Mouse (Mus musculus) CH12.LX (cell line): ENCODE measurements around the gene Ccl11. TPM values are rescaled to one million over a fixed set of nuclear protein-coding genes. Genes with fewer than 3 reads are reported as not detected.

Experiments
- DNase-seq: peaks from one replicate; pipeline ENCODE4 v3.0.0-alpha.2; 2013; ENCODE audit errors: extremely low read depth
- H3K27ac ChIP-seq: 2 replicates; pipeline ENCODE4 v1.5.1; 2012; ENCODE audit warnings: low read depth, mild to moderate bottlenecking, control low read depth, moderate library complexity; ENCODE audit not compliant: insufficient read depth
- H3K27me3 ChIP-seq: replicated peaks from 2 replicates; pipeline ENCODE3; 2012; ENCODE audit warnings: inconsistent platforms
- H3K36me3 ChIP-seq, 2 experiments: replicated peaks in 1 of 2; 2 replicates each; pipeline versions ENCODE3 to v1.6.1; 2012; ENCODE audit warnings: inconsistent platforms in 1 of 2, low read length in 1 of 2, mild to moderate bottlenecking in 1 of 2, mixed read lengths in 1 of 2, moderate library complexity in 1 of 2; ENCODE audit not compliant: control insufficient read depth in 1 of 2, insufficient read depth in 1 of 2
- H3K4me1 ChIP-seq, 2 experiments: 2 replicates each; pipeline ENCODE4 v1.6.1; 2012; ENCODE audit warnings: inconsistent platforms in 1 of 2, moderate library complexity in 1 of 2; ENCODE audit not compliant: insufficient read depth in 2 of 2, control insufficient read depth in 1 of 2
- H3K4me2 ChIP-seq: 2 replicates; pipeline ENCODE4 v1.6.1; 2012; ENCODE audit warnings: low read depth, mild to moderate bottlenecking, control low read depth; ENCODE audit not compliant: poor library complexity, insufficient read depth, severe bottlenecking
- H3K4me3 ChIP-seq, 3 experiments: fragments of 150-350 bp in 1 of 3; sonication (generic) in 1 of 3; replicated peaks in 1 of 3; 2 replicates each; pipeline versions ENCODE3 to v1.5.1; 2011 to 2012; ENCODE audit warnings: low read depth in 2 of 3, low read length in 2 of 3, mild to moderate bottlenecking in 2 of 3, moderate library complexity in 2 of 3, control low read depth in 1 of 3, improper control_type of control experiment in 1 of 3, inconsistent platforms in 1 of 3, mixed read lengths in 1 of 3; ENCODE audit not compliant: poor library complexity in 1 of 3
- H3K79me2 ChIP-seq: replicated peaks from 2 replicates; pipeline ENCODE4 v1.6.1; 2012; ENCODE audit warnings: mild to moderate bottlenecking, moderate library complexity; ENCODE audit not compliant: control insufficient read depth, poor library complexity, insufficient read depth, severe bottlenecking; ENCODE audit errors: extremely low read depth
- H3K9ac ChIP-seq: 2 replicates; pipeline ENCODE4 v1.6.1; 2012; ENCODE audit warnings: low read depth, mild to moderate bottlenecking, control low read depth, moderate library complexity; ENCODE audit not compliant: insufficient read depth
- H3K9me3 ChIP-seq: replicated peaks from 2 replicates; pipeline ENCODE3; 2012; ENCODE audit warnings: low read length, inconsistent platforms, mixed read lengths
- BHLHE40 ChIP-seq: IDR thresholded peaks from 2 replicates; pipeline ENCODE4 v1.6.1; 2011; ENCODE audit warnings: mild to moderate bottlenecking, low read depth, low read length, improper control_type of control experiment
- CHD1 ChIP-seq: IDR thresholded peaks from 2 replicates; pipeline ENCODE4 v1.6.1; 2012; ENCODE audit warnings: low read depth, low read length, improper control_type of control experiment, inconsistent platforms
- CHD2 ChIP-seq: IDR thresholded peaks from 2 replicates; pipeline ENCODE4 v1.6.1; 2011; ENCODE audit warnings: low read length, improper control_type of control experiment
- CTCF ChIP-seq, 2 experiments: IDR thresholded peaks in 1 of 2; conservative IDR thresholded peaks in 1 of 2; 2 replicates each; pipeline ENCODE4 v1.5.1; 2011 to 2012; ENCODE audit warnings: low read depth in 2 of 2, low read length in 2 of 2, improper control_type of control experiment in 1 of 2, inconsistent platforms in 1 of 2, mild to moderate bottlenecking in 1 of 2, moderate library complexity in 1 of 2
- E2F4 ChIP-seq: IDR thresholded peaks from 2 replicates; pipeline ENCODE4 v1.6.1; 2011; ENCODE audit warnings: low read depth, low read length, improper control_type of control experiment; ENCODE audit not compliant: insufficient replicate concordance
- ELF1 ChIP-seq: IDR thresholded peaks from 2 replicates; pipeline ENCODE4 v1.6.1; 2014; ENCODE audit warnings: low read depth, mild to moderate bottlenecking, inconsistent platforms, low read length, improper control_type of control experiment
- EP300 ChIP-seq: IDR thresholded peaks from 2 replicates; pipeline ENCODE4 v1.6.1; 2011; ENCODE audit warnings: low read length, improper control_type of control experiment
- ETS1 ChIP-seq: conservative IDR thresholded peaks from 2 replicates; pipeline ENCODE4 v1.6.1; 2012; ENCODE audit warnings: low read depth, mild to moderate bottlenecking, inconsistent platforms, low read length, improper control_type of control experiment, moderate library complexity
- GABPA ChIP-seq: IDR thresholded peaks from 2 replicates; pipeline ENCODE4 v1.6.1; 2012; ENCODE audit warnings: low read depth, low read length, improper control_type of control experiment, inconsistent platforms; ENCODE audit not compliant: insufficient replicate concordance
- HCFC1 ChIP-seq: IDR thresholded peaks from 2 replicates; pipeline ENCODE4 v1.6.1; 2012; ENCODE audit warnings: low read depth, mild to moderate bottlenecking, inconsistent platforms, low read length, improper control_type of control experiment
- IRF4 ChIP-seq: IDR thresholded peaks from 2 replicates; pipeline ENCODE4 v1.6.1; 2014; ENCODE audit warnings: low read depth, mild to moderate bottlenecking, inconsistent platforms, low read length, improper control_type of control experiment
- JUN ChIP-seq: IDR thresholded peaks from 2 replicates; pipeline ENCODE4 v1.6.1; 2011; ENCODE audit warnings: low read depth, mild to moderate bottlenecking, low read length, improper control_type of control experiment, moderate library complexity; ENCODE audit not compliant: insufficient read depth
- JUND ChIP-seq: conservative IDR thresholded peaks from 2 replicates; pipeline ENCODE4 v1.6.1; 2011; ENCODE audit warnings: low read depth, low read length, improper control_type of control experiment
- KAT2A ChIP-seq: IDR thresholded peaks from 2 replicates; pipeline ENCODE4 v1.6.1; 2012; ENCODE audit warnings: low read length, improper control_type of control experiment, inconsistent platforms; ENCODE audit not compliant: insufficient replicate concordance
- MAFK ChIP-seq: IDR thresholded peaks from 2 replicates; pipeline ENCODE4 v1.6.1; 2011; ENCODE audit warnings: low read length, improper control_type of control experiment; ENCODE audit not compliant: insufficient replicate concordance
- MAX ChIP-seq: IDR thresholded peaks from 2 replicates; pipeline ENCODE4 v1.6.1; 2011; ENCODE audit warnings: low read length, improper control_type of control experiment
- MAZ ChIP-seq: IDR thresholded peaks from 2 replicates; pipeline ENCODE4 v1.6.1; 2012; ENCODE audit warnings: low read depth, mild to moderate bottlenecking, inconsistent platforms, low read length, improper control_type of control experiment, moderate library complexity
- MEF2A ChIP-seq: IDR thresholded peaks from 2 replicates; pipeline ENCODE4 v1.6.1; 2014; ENCODE audit warnings: low read depth, mild to moderate bottlenecking, inconsistent platforms, low read length, improper control_type of control experiment, borderline replicate concordance
- MXI1 ChIP-seq: IDR thresholded peaks from 2 replicates; pipeline ENCODE4 v1.6.1; 2011; ENCODE audit warnings: mild to moderate bottlenecking, low read depth, low read length, improper control_type of control experiment
- MYC ChIP-seq: IDR thresholded peaks from 2 replicates; pipeline ENCODE4 v1.6.1; 2011; ENCODE audit warnings: low read depth, mild to moderate bottlenecking, improper control_type of control experiment, low read length
- NELFE ChIP-seq: IDR thresholded peaks from 2 replicates; pipeline ENCODE4 v1.6.1; 2011; ENCODE audit warnings: low read depth, low read length, improper control_type of control experiment
- NRF1 ChIP-seq: IDR thresholded peaks from 2 replicates; pipeline ENCODE4 v1.6.1; 2014; ENCODE audit warnings: low read depth, mild to moderate bottlenecking, inconsistent platforms, low read length, improper control_type of control experiment, moderate library complexity
- PAX5 ChIP-seq: IDR thresholded peaks from 2 replicates; pipeline ENCODE4 v1.6.1; 2012; ENCODE audit warnings: low read length, inconsistent platforms, mixed read lengths
- POLR2A ChIP-seq: IDR thresholded peaks from 2 replicates; pipeline ENCODE4 v1.6.1; 2011; ENCODE audit warnings: low read depth, mild to moderate bottlenecking, improper control_type of control experiment, low read length
- POLR2AphosphoS2 ChIP-seq: IDR thresholded peaks from 2 replicates; pipeline ENCODE4 v1.6.1; 2011; ENCODE audit warnings: low read depth, low read length, improper control_type of control experiment
- RAD21 ChIP-seq: IDR thresholded peaks from 2 replicates; pipeline ENCODE4 v1.6.1; 2011; ENCODE audit warnings: low read depth, mild to moderate bottlenecking, low read length, improper control_type of control experiment, moderate library complexity
- RCOR1 ChIP-seq: conservative IDR thresholded peaks from 2 replicates; pipeline ENCODE4 v1.6.1; 2012; ENCODE audit warnings: low read depth, mild to moderate bottlenecking, inconsistent platforms, low read length, improper control_type of control experiment
- SIN3A ChIP-seq: IDR thresholded peaks from 2 replicates; pipeline ENCODE4 v1.6.1; 2012; ENCODE audit warnings: low read length, improper control_type of control experiment, inconsistent platforms
- SMC3 ChIP-seq: IDR thresholded peaks from 2 replicates; pipeline ENCODE4 v1.6.1; 2011; ENCODE audit warnings: low read depth, low read length, improper control_type of control experiment
- TBP ChIP-seq: conservative IDR thresholded peaks from 2 replicates; pipeline ENCODE4 v1.6.1; 2011; ENCODE audit warnings: low read depth, low read length, improper control_type of control experiment
- TCF12 ChIP-seq: IDR thresholded peaks from 2 replicates; pipeline ENCODE4 v1.6.1; 2014; ENCODE audit warnings: low read depth, mild to moderate bottlenecking, inconsistent platforms, low read length, improper control_type of control experiment
- UBTF ChIP-seq: IDR thresholded peaks from 2 replicates; pipeline ENCODE4 v1.6.1; 2012; ENCODE audit warnings: low read depth, mild to moderate bottlenecking, inconsistent platforms, low read length, improper control_type of control experiment, moderate library complexity
- USF1 ChIP-seq: IDR thresholded peaks from 2 replicates; pipeline ENCODE4 v1.6.1; 2014; ENCODE audit warnings: low read depth, mild to moderate bottlenecking, inconsistent platforms, low read length, improper control_type of control experiment
- USF2 ChIP-seq: conservative IDR thresholded peaks from 2 replicates; pipeline ENCODE4 v1.6.1; 2011; ENCODE audit warnings: low read depth, low read length, improper control_type of control experiment
- ZC3H11A ChIP-seq: IDR thresholded peaks from 2 replicates; pipeline ENCODE4 v1.6.1; 2012; ENCODE audit warnings: low read depth, mild to moderate bottlenecking, inconsistent platforms, low read length, improper control_type of control experiment
- ZKSCAN1 ChIP-seq: IDR thresholded peaks from 2 replicates; pipeline ENCODE4 v1.6.1; 2012; ENCODE audit warnings: low read depth, inconsistent platforms, low read length, improper control_type of control experiment, borderline replicate concordance
- ZMIZ1 ChIP-seq: IDR thresholded peaks from 2 replicates; pipeline ENCODE4 v1.6.1; 2012; ENCODE audit warnings: low read depth, mild to moderate bottlenecking, inconsistent platforms, low read length, improper control_type of control experiment
- ZNF384 ChIP-seq: IDR thresholded peaks from 2 replicates; pipeline ENCODE4 v1.6.1; 2012; ENCODE audit warnings: low read depth, low read length, improper control_type of control experiment, inconsistent platforms
- dilution Hi-C: fragments of 300-500 bp; cut with MboI; formaldehyde crosslinking; loops from 2 replicates; pipeline ENCODE4 v1.14.3; 2020; ENCODE audit warnings: low sequenced_read_pairs; ENCODE audit not compliant: extremely low pct_unique_long_range_greater_than_20kb, extremely low pct_ligation_motif_present
- in situ Hi-C: fragments of 300-500 bp; cut with MboI; formaldehyde crosslinking; loops from 3 replicates; pipeline ENCODE4 v1.14.3; 2019; ENCODE audit warnings: low sequenced_read_pairs, low pct_ligation_motif_present, low pct_unique_long_range_greater_than_20kb, mixed read lengths
- polyA plus RNA-seq: library from polyadenylated mRNA; unstranded; fragments of >175 nt; gene quantifications from 2 replicates; pipeline ENCODE4 v1.2.1, GENCODE M21; 2012; ENCODE audit warnings: low read depth; ENCODE audit not compliant: insufficient read length
- total RNA-seq, 2 experiments: library from RNA; depleted of rRNA; stranded (reverse); fragments of 300-350 nt in 1 of 2; fragments of >200 nt in 1 of 2; gene quantifications; 2 replicates each; pipeline ENCODE4 v1.2.3; 2012 to 2014

Ccl11 gene
- total and polyA plus RNA-seq, 3 experiments: not detected

DNA sequence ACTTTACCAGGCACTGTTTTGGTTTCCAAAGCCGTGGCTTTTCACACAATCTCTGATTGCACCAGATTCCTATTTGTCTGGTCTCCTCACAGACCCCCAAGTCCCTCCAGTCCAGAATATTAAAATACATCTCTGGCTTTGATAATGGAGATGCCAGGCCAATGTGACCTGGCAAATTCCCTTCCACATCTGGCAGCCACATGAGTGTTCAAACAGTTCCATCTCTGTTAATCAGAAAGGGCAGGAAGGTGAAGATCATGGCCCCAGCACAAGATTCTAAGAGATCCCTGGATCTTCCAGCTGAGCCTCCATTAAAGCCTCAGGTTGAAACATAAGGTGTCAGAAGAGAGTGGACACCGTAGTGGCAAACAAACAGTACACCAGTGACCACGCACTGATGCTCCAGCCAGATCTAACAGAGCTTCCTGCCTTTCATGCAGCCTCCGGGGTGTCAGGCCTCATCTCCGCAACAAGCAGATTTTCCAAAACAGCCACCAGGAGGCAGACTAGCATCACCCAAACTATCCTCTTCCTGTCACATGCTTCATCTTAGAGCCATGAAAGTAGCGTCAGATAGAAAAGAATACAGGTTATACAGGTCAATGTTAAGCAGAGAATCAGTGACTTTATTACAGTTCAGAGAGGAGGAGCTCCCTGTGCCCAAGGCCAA, 9.7 kb upstream of the Ccl11 start:
- TF ChIP-seq E2F4: no peak
- no peak for TF ChIP-seq MXI1
- no peak for TF ChIP-seq CHD2
- TF ChIP-seq MAX: peak; percentile 78
- peak; percentile 57; the same call in 1 of the 2 replicates for TF ChIP-seq USF2
- TF ChIP-seq SIN3A: no peak
- no peak for TF ChIP-seq GABPA
- peak; percentile 67 for TF ChIP-seq ELF1
- no peak for TF ChIP-seq IRF4
- peak; percentile 96 for TF ChIP-seq SMC3
- TF ChIP-seq MAFK: no peak
- no peak for TF ChIP-seq ZKSCAN1
- TF ChIP-seq NELFE: 0 out of 2 replicates have a peak, but pooled peaks have one; percentile 13
- no peak for TF ChIP-seq EP300
- peak; percentile 90 for TF ChIP-seq RAD21
- no peak for TF ChIP-seq POLR2AphosphoS2
- no peak for TF ChIP-seq PAX5
- TF ChIP-seq HCFC1: peak; percentile 37; the same call in 1 of the 2 replicates
- no peak for TF ChIP-seq RCOR1
- no peak for TF ChIP-seq JUN
- TF ChIP-seq NRF1: no peak
- TF ChIP-seq ZC3H11A: peak; percentile 43
- TF ChIP-seq ZMIZ1: no peak
- no peak for TF ChIP-seq UBTF
- no peak for TF ChIP-seq MEF2A
- TF ChIP-seq JUND: 0 out of 2 replicates have a peak, but pooled peaks have one; percentile 31
- TF ChIP-seq MYC: peak; percentile 90; the same call in 1 of the 2 replicates
- TF ChIP-seq ETS1: no peak
- no peak for TF ChIP-seq TBP
- peak; percentile 67 to 97; a peak in 3 of 4 replicates for TF ChIP-seq CTCF (conservative IDR thresholded peaks at IDR 0.05 in 1 of 2, IDR thresholded peaks at IDR 0.05 in 1 of 2; ENCODE audit: low read depth in 2 of 2, low read length in 2 of 2)
- TF ChIP-seq CHD1: no peak
- TF ChIP-seq USF1: peak; percentile 72
- no peak for TF ChIP-seq ZNF384
- peak; percentile 46; the same call in 1 of the 2 replicates for TF ChIP-seq BHLHE40
- TF ChIP-seq POLR2A: no peak
- TF ChIP-seq TCF12: no peak
- no peak for TF ChIP-seq KAT2A
- no peak for TF ChIP-seq MAZ
- dilution Hi-C loops: no loop called here
- Histone ChIP-seq H3K27ac (no peak overlapping the region), H3K4me2 (peak overlapping the region; percentile 55; the same call in 1 of the 2 replicates), H3K36me3 (no peaks in the 10 kb centered on the region), H3K4me1 (peaks cover 0 to 6% of the 10 kb centered on the region in 2 experiments; a peak in 2 of 4 replicates), H3K27me3 (peaks cover 58% of the 10 kb centered on the region), H3K9ac (no peak overlapping the region), H3K4me3 (no peak overlapping the region), H3K79me2 (no peaks in the 10 kb centered on the region), H3K9me3 (peaks cover 3% of the 10 kb centered on the region)
- DNase-seq: peak; percentile 83
- in situ Hi-C loops: no loop called here
